Mouse (Mus musculus) C2C12 (cell line): ENCODE data around the gene Bmp7.

Experiments
- CTCF ChIP-seq: IDR thresholded peaks from one replicate; pipeline ENCODE4 v1.5.1; 2011; ENCODE audit not compliant: control insufficient read depth, insufficient read depth, insufficient read length
- MAX ChIP-seq: IDR thresholded peaks from one replicate; pipeline ENCODE4 v1.6.1; 2011; ENCODE audit warnings: mild to moderate bottlenecking, control low read depth
- MYOD1 ChIP-seq: IDR thresholded peaks from one replicate; pipeline ENCODE4 v1.6.1; 2011; ENCODE audit warnings: low read depth; ENCODE audit not compliant: control insufficient read depth, insufficient read length
- MYOG ChIP-seq: IDR thresholded peaks from one replicate; pipeline ENCODE4 v1.6.1; 2011; ENCODE audit not compliant: control insufficient read depth, insufficient read length; ENCODE audit errors: extremely low read depth
- USF1 ChIP-seq: IDR thresholded peaks from one replicate; pipeline ENCODE4 v1.6.1; 2011; ENCODE audit warnings: low read depth, mild to moderate bottlenecking, control low read depth, moderate library complexity

GRCm38 (mm10) chr2:172900954-172901701 is 39.0 kb downstream of the Bmp7 start:
- TF ChIP-seq CTCF, result no peak
- no peak for TF ChIP-seq MYOD1
- TF ChIP-seq MAX, result no peak
- no peak for TF ChIP-seq USF1
- no peak for TF ChIP-seq MYOG
